Mouse (Mus musculus) stomach, postnatal 0 days (tissue): Measurements from ENCODE around the gene Gm45785.

ENCODE experiments used
- CTCF ChIP-seq: IDR thresholded peaks from 2 replicates; pipeline ENCODE4 v1.5.1; 2016; ENCODE audit warnings: antibody characterized with exemption, low read depth, mild to moderate bottlenecking, moderate library complexity
- EP300 ChIP-seq: optimal IDR thresholded peaks from 2 replicates; pipeline ENCODE3; 2016; ENCODE audit warnings: antibody characterized with exemption

DNA sequence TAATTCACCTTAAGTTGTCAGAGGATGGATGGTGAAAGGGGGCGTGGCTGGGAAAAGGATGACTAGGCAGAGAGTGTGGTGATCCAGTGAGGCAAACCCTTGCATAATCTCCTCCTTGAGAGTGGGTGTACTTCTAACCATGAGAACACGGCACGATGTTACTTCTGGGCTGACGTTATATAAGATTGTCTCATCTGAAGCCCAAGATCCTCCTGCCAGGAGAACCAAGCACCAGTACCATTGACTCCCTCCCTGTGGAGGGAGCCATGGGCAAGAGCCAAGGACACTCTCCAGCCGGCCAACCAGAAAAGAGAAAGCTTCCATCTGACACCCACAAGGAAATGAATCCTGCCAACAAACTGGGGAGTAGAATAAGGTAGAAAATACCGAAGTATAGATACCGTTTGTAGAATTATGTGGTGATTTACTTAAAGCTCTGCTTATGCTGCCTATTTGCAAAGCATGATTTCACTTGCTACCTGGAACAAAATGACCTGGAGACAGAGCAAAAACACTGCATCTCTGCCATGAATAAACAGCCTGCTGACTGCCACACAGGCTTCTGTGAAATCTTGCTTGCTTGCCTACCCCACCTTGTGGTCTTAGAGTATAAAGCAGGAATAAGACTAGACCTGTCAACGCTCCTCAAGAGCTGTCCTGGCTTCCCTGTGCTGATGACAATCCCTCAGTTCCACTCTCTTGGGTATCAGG is 27.8 kb downstream of the Gm45785 start:
- TF ChIP-seq CTCF (peak; percentile 76), EP300 (no peak)
